Mouse (Mus musculus) CH12.LX (cell line): Measurements from ENCODE around the gene Emc1. TPM values are rescaled to one million over a fixed set of nuclear protein-coding genes. Genes with fewer than 3 reads are reported as not detected.

Experiments used
- DNase-seq: peaks from one replicate; pipeline ENCODE4 v3.0.0-alpha.2; 2013; ENCODE audit errors: extremely low read depth
- H3K27ac ChIP-seq: 2 replicates; pipeline ENCODE4 v1.5.1; 2012; ENCODE audit warnings: low read depth, mild to moderate bottlenecking, control low read depth, moderate library complexity; ENCODE audit not compliant: insufficient read depth
- H3K27me3 ChIP-seq: replicated peaks from 2 replicates; pipeline ENCODE3; 2012; ENCODE audit warnings: inconsistent platforms
- H3K36me3 ChIP-seq, 2 experiments: replicated peaks in 1 of 2; 2 replicates each; pipeline versions ENCODE3 to v1.6.1; 2012; ENCODE audit warnings: inconsistent platforms in 1 of 2, low read length in 1 of 2, mild to moderate bottlenecking in 1 of 2, mixed read lengths in 1 of 2, moderate library complexity in 1 of 2; ENCODE audit not compliant: control insufficient read depth in 1 of 2, insufficient read depth in 1 of 2
- H3K4me1 ChIP-seq, 2 experiments: 2 replicates each; pipeline ENCODE4 v1.6.1; 2012; ENCODE audit warnings: inconsistent platforms in 1 of 2, moderate library complexity in 1 of 2; ENCODE audit not compliant: insufficient read depth in 2 of 2, control insufficient read depth in 1 of 2
- H3K4me2 ChIP-seq: 2 replicates; pipeline ENCODE4 v1.6.1; 2012; ENCODE audit warnings: low read depth, mild to moderate bottlenecking, control low read depth; ENCODE audit not compliant: poor library complexity, insufficient read depth, severe bottlenecking
- H3K4me3 ChIP-seq, 3 experiments: fragments of 150-350 bp in 1 of 3; sonication (generic) in 1 of 3; replicated peaks in 1 of 3; 2 replicates each; pipeline versions ENCODE3 to v1.5.1; 2011 to 2012; ENCODE audit warnings: low read depth in 2 of 3, low read length in 2 of 3, mild to moderate bottlenecking in 2 of 3, moderate library complexity in 2 of 3, control low read depth in 1 of 3, improper control_type of control experiment in 1 of 3, inconsistent platforms in 1 of 3, mixed read lengths in 1 of 3; ENCODE audit not compliant: poor library complexity in 1 of 3
- H3K79me2 ChIP-seq: replicated peaks from 2 replicates; pipeline ENCODE4 v1.6.1; 2012; ENCODE audit warnings: mild to moderate bottlenecking, moderate library complexity; ENCODE audit not compliant: control insufficient read depth, poor library complexity, insufficient read depth, severe bottlenecking; ENCODE audit errors: extremely low read depth
- H3K9ac ChIP-seq: 2 replicates; pipeline ENCODE4 v1.6.1; 2012; ENCODE audit warnings: low read depth, mild to moderate bottlenecking, control low read depth, moderate library complexity; ENCODE audit not compliant: insufficient read depth
- H3K9me3 ChIP-seq: replicated peaks from 2 replicates; pipeline ENCODE3; 2012; ENCODE audit warnings: low read length, inconsistent platforms, mixed read lengths
- CHD2 ChIP-seq: IDR thresholded peaks from 2 replicates; pipeline ENCODE4 v1.6.1; 2011; ENCODE audit warnings: low read length, improper control_type of control experiment
- CTCF ChIP-seq, 2 experiments: IDR thresholded peaks in 1 of 2; conservative IDR thresholded peaks in 1 of 2; 2 replicates each; pipeline ENCODE4 v1.5.1; 2011 to 2012; ENCODE audit warnings: low read depth in 2 of 2, low read length in 2 of 2, improper control_type of control experiment in 1 of 2, inconsistent platforms in 1 of 2, mild to moderate bottlenecking in 1 of 2, moderate library complexity in 1 of 2
- E2F4 ChIP-seq: IDR thresholded peaks from 2 replicates; pipeline ENCODE4 v1.6.1; 2011; ENCODE audit warnings: low read depth, low read length, improper control_type of control experiment; ENCODE audit not compliant: insufficient replicate concordance
- ELF1 ChIP-seq: IDR thresholded peaks from 2 replicates; pipeline ENCODE4 v1.6.1; 2014; ENCODE audit warnings: low read depth, mild to moderate bottlenecking, inconsistent platforms, low read length, improper control_type of control experiment
- HCFC1 ChIP-seq: IDR thresholded peaks from 2 replicates; pipeline ENCODE4 v1.6.1; 2012; ENCODE audit warnings: low read depth, mild to moderate bottlenecking, inconsistent platforms, low read length, improper control_type of control experiment
- IRF4 ChIP-seq: IDR thresholded peaks from 2 replicates; pipeline ENCODE4 v1.6.1; 2014; ENCODE audit warnings: low read depth, mild to moderate bottlenecking, inconsistent platforms, low read length, improper control_type of control experiment
- JUN ChIP-seq: IDR thresholded peaks from 2 replicates; pipeline ENCODE4 v1.6.1; 2011; ENCODE audit warnings: low read depth, mild to moderate bottlenecking, low read length, improper control_type of control experiment, moderate library complexity; ENCODE audit not compliant: insufficient read depth
- JUND ChIP-seq: conservative IDR thresholded peaks from 2 replicates; pipeline ENCODE4 v1.6.1; 2011; ENCODE audit warnings: low read depth, low read length, improper control_type of control experiment
- KAT2A ChIP-seq: IDR thresholded peaks from 2 replicates; pipeline ENCODE4 v1.6.1; 2012; ENCODE audit warnings: low read length, improper control_type of control experiment, inconsistent platforms; ENCODE audit not compliant: insufficient replicate concordance
- MAFK ChIP-seq: IDR thresholded peaks from 2 replicates; pipeline ENCODE4 v1.6.1; 2011; ENCODE audit warnings: low read length, improper control_type of control experiment; ENCODE audit not compliant: insufficient replicate concordance
- MAZ ChIP-seq: IDR thresholded peaks from 2 replicates; pipeline ENCODE4 v1.6.1; 2012; ENCODE audit warnings: low read depth, mild to moderate bottlenecking, inconsistent platforms, low read length, improper control_type of control experiment, moderate library complexity
- MXI1 ChIP-seq: IDR thresholded peaks from 2 replicates; pipeline ENCODE4 v1.6.1; 2011; ENCODE audit warnings: mild to moderate bottlenecking, low read depth, low read length, improper control_type of control experiment
- MYC ChIP-seq: IDR thresholded peaks from 2 replicates; pipeline ENCODE4 v1.6.1; 2011; ENCODE audit warnings: low read depth, mild to moderate bottlenecking, improper control_type of control experiment, low read length
- NRF1 ChIP-seq: IDR thresholded peaks from 2 replicates; pipeline ENCODE4 v1.6.1; 2014; ENCODE audit warnings: low read depth, mild to moderate bottlenecking, inconsistent platforms, low read length, improper control_type of control experiment, moderate library complexity
- PAX5 ChIP-seq: IDR thresholded peaks from 2 replicates; pipeline ENCODE4 v1.6.1; 2012; ENCODE audit warnings: low read length, inconsistent platforms, mixed read lengths
- POLR2AphosphoS2 ChIP-seq: IDR thresholded peaks from 2 replicates; pipeline ENCODE4 v1.6.1; 2011; ENCODE audit warnings: low read depth, low read length, improper control_type of control experiment
- RAD21 ChIP-seq: IDR thresholded peaks from 2 replicates; pipeline ENCODE4 v1.6.1; 2011; ENCODE audit warnings: low read depth, mild to moderate bottlenecking, low read length, improper control_type of control experiment, moderate library complexity
- TCF12 ChIP-seq: IDR thresholded peaks from 2 replicates; pipeline ENCODE4 v1.6.1; 2014; ENCODE audit warnings: low read depth, mild to moderate bottlenecking, inconsistent platforms, low read length, improper control_type of control experiment
- UBTF ChIP-seq: IDR thresholded peaks from 2 replicates; pipeline ENCODE4 v1.6.1; 2012; ENCODE audit warnings: low read depth, mild to moderate bottlenecking, inconsistent platforms, low read length, improper control_type of control experiment, moderate library complexity
- ZMIZ1 ChIP-seq: IDR thresholded peaks from 2 replicates; pipeline ENCODE4 v1.6.1; 2012; ENCODE audit warnings: low read depth, mild to moderate bottlenecking, inconsistent platforms, low read length, improper control_type of control experiment
- dilution Hi-C: fragments of 300-500 bp; cut with MboI; formaldehyde crosslinking; loops from 2 replicates; pipeline ENCODE4 v1.14.3; 2020; ENCODE audit warnings: low sequenced_read_pairs; ENCODE audit not compliant: extremely low pct_unique_long_range_greater_than_20kb, extremely low pct_ligation_motif_present
- in situ Hi-C: fragments of 300-500 bp; cut with MboI; formaldehyde crosslinking; loops from 3 replicates; pipeline ENCODE4 v1.14.3; 2019; ENCODE audit warnings: low sequenced_read_pairs, low pct_ligation_motif_present, low pct_unique_long_range_greater_than_20kb, mixed read lengths
- polyA plus RNA-seq: library from polyadenylated mRNA; unstranded; fragments of >175 nt; gene quantifications from 2 replicates; pipeline ENCODE4 v1.2.1, GENCODE M21; 2012; ENCODE audit warnings: low read depth; ENCODE audit not compliant: insufficient read length
- total RNA-seq, 2 experiments: library from RNA; depleted of rRNA; stranded (reverse); fragments of 300-350 nt in 1 of 2; fragments of >200 nt in 1 of 2; gene quantifications; 2 replicates each; pipeline ENCODE4 v1.2.3; 2012 to 2014

Gene Emc1
- total and polyA plus RNA-seq, 3 experiments, result 12.0 to 25.7 (median 19.1) TPM

GRCm38 (mm10) chr4:139386869-139387319 is 34.5 kb downstream of the Emc1 start:
- no peak for TF ChIP-seq POLR2AphosphoS2
- TF ChIP-seq TCF12, result no peak
- TF ChIP-seq NRF1, result no peak
- no peak for TF ChIP-seq CTCF (conservative IDR thresholded peaks at IDR 0.05 in 1 of 2, IDR thresholded peaks at IDR 0.05 in 1 of 2; ENCODE audit: low read depth in 2 of 2, low read length in 2 of 2)
- no peak for TF ChIP-seq UBTF
- DNase-seq, result no peak
- H3K9ac ChIP-seq, result no peak overlapping the region
- dilution Hi-C loops, result no loop called here
- no peak overlapping the region for H3K4me3 ChIP-seq
- H3K9me3 ChIP-seq, result no peaks in the 10 kb centered on the region
- no peak overlapping the region for H3K27ac ChIP-seq
- no peaks in the 10 kb centered on the region for H3K27me3 ChIP-seq
- peaks cover 66% of the 10 kb centered on the region for H3K79me2 ChIP-seq
- H3K36me3 ChIP-seq, result peaks cover 31 to 62% of the 10 kb centered on the region in 2 experiments
- in situ Hi-C loops, result no loop called here
- H3K4me2 ChIP-seq, result no peak overlapping the region
- H3K4me1 ChIP-seq, result peaks cover 6 to 22% of the 10 kb centered on the region in 2 experiments; a peak in 2 of 4 replicates

GRCm38 (mm10) chr4:139389557-139389956 is 37.2 kb downstream of the Emc1 start:
- no peak overlapping the region for H3K9ac ChIP-seq
- peaks cover 55 to 78% of the 10 kb centered on the region in 2 experiments for H3K36me3 ChIP-seq
- no peak for TF ChIP-seq CHD2
- no peak for TF ChIP-seq MXI1
- no peak for TF ChIP-seq HCFC1
- TF ChIP-seq MAFK, result no peak
- no peak for TF ChIP-seq E2F4
- TF ChIP-seq IRF4, result no peak
- no peak for TF ChIP-seq JUN
- no peak for TF ChIP-seq ELF1
- no peak for TF ChIP-seq JUND
- TF ChIP-seq RAD21, result no peak
- TF ChIP-seq NRF1, result no peak
- no peak overlapping the region for H3K4me3 ChIP-seq
- DNase-seq, result no peak
- H3K27me3 ChIP-seq, result no peaks in the 10 kb centered on the region
- H3K4me1 ChIP-seq, result no peaks in the 10 kb centered on the region
- peaks cover 41% of the 10 kb centered on the region for H3K79me2 ChIP-seq
- H3K27ac ChIP-seq, result no peak overlapping the region
- dilution Hi-C loops (no loop called here), in situ Hi-C loops (no loop called here)
- no peak overlapping the region for H3K4me2 ChIP-seq
- H3K9me3 ChIP-seq, result no peaks in the 10 kb centered on the region

GRCm38 (mm10) chr4:139395431-139395830 is 43.0 kb downstream of the Emc1 start:
- dilution Hi-C loops, result no loop called here
- Histone ChIP-seq H3K36me3 (peaks cover 88 to 96% of the 10 kb centered on the region in 2 experiments), H3K9me3 (no peaks in the 10 kb centered on the region), H3K79me2 (no peaks in the 10 kb centered on the region; the same call in 1 of the 2 replicates), H3K27ac (no peak overlapping the region), H3K9ac (no peak overlapping the region), H3K4me3 (no peak overlapping the region), H3K4me2 (no peak overlapping the region), H3K4me1 (no peaks in the 10 kb centered on the region), H3K27me3 (no peaks in the 10 kb centered on the region)
- TF ChIP-seq PAX5 (no peak), KAT2A (no peak), ZMIZ1 (no peak), JUND (no peak), MYC (no peak), E2F4 (no peak), MAZ (no peak)
- in situ Hi-C loops, result no loop called here
- no peak for DNase-seq
